Mouse (Mus musculus): ENCODE measurements at regions not wholly inside any gene's neighbourhood (a gene's known extent, or its start where the extent isn't known, plus 50 kb on each side); places are given as distances from the start of the nearest gene placed in this dataset.

GRCm38 (mm10) chr12:110040682-110041081 lies 238.2 kb upstream of the Dio3 start:
- TF ChIP-seq GATA1 (IDR thresholded peaks at IDR 0.05; ENCODE audit: borderline replicate concordance, low read length) (no peak), FLI1 (IDR thresholded peaks at IDR 0.05; ENCODE audit: low read length) (no peak)
